8 mouse cellular contexts compared by ENCODE assay signal in genomic region chr13:101719312-101719870, GRCm38 (mm10). TPM values are rescaled to one million over a fixed set of nuclear protein-coding genes. Genes with fewer than 3 reads are reported as not detected.
DNase-seq lines count a peak whose midpoint lies in the region; ATAC-seq lines count a peak whose summit lies in the region.

No protein-coding gene starts in this region.

- ATAC-seq in hematopoietic stem cell, adult 5-6 weeks (replicated peaks in 1 of 2; ENCODE audit: insufficient read depth in 1 of 2, low FRiP score in 2 of 2, low TSS enrichment in 1 of 2, low read depth in 1 of 2, poor library complexity in 2 of 2, severe bottlenecking in 2 of 2), result peak; percentile 94 to 95

- DNase-seq in NIH3T3 (ENCODE audit: low read depth), result peak; percentile 96
- DNase-seq in cerebellum, adult 8-10 months, result peak; percentile 69
- peak; percentile 93 for DNase-seq in forelimb bud, embryonic 11.5 days (ENCODE audit: low read depth, low spot score)
- DNase-seq in layer of hippocampus, adult 9-10 months (ENCODE audit: low spot score), result peak; percentile 60
- DNase-seq in lung, postnatal 10 days, result peak; percentile 91
- DNase-seq in retina, embryonic 14.5 days (ENCODE audit: low spot score), result peak; percentile 90
- peak; percentile 93 for DNase-seq in thymus, postnatal 4 days

RNA-seq across cellular contexts. Expression of gene Pik3r1, which starts 48.6 kb away (rescaled TPM):
- 167 and 187 TPM in 2 replicates for total RNA-seq in hematopoietic stem cell, adult 5-6 weeks (2017)

Comparison
In these comparisons a context has a peak if more than half of its experiments do, and no peak if none do; other contexts are left out.
1. Peak in every context shown above with its lines: DNase-seq and ATAC-seq.